Mouse (Mus musculus) right cerebral cortex, postnatal 36 days (tissue): Measurements from ENCODE around the gene Mast4.

Source experiments
- DNase-seq, 2 experiments: peaks; one replicate each; pipeline ENCODE4 v3.0.0; 2022; ENCODE audit warnings: low spot score in 2 of 2, mixed read lengths in 1 of 2

The Mast4 gene

DNA sequence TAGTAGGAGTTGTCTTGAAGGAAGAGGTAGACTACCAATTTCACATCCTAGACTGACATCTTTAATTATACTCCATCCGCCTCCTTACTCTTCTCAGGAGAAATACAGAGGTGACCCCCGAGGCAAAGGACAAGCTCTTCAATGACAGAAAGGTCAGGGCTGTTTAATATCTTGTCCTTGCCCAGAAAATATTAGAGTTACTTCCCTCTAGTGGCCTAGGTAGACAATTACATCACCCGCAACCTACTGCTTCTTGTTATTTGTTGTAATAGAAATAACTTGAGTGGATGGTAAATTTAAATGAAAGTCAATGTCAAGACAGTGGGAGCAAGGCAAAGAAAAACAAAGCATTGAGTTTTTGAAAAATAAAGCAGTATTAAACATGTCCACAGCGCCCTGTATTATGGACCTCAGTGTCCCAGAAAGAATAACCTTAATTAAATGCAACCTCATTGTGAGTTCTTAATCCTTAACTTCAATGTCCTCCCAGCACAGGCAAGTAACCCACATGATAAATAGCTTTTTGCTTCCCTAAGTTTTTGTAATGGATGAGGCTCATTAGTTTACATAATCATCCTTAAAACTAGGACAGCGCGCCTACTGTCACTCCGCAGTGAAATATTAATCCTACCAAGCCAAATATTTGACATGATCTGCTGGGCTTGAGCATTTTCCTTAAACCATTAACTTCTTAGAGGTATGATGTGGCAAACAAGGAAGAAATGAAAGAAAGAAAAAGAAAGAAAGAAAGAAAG, 408.3 kb downstream of the Mast4 start:
- DNase-seq, result no peak

DNA sequence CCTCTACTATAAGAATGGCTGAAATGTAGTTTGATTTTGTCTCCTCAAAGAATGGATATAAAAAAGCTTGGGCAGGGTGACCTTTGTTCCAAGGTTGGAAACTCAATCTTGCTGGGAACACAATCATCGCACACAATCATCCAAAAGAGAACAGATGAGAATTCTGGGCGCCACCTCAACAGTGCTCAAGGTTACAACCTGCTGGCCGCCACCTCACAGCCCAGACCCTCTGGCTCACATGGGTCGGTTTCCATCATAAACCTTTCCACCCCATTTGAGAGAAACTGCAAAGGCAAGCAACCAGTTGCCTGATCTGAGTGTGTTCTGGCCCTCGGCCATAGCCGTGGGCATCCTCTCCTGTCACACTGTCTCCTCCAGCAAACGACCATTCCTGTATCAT, 414.6 kb downstream of the Mast4 start:
- DNase-seq, result no peak

DNA sequence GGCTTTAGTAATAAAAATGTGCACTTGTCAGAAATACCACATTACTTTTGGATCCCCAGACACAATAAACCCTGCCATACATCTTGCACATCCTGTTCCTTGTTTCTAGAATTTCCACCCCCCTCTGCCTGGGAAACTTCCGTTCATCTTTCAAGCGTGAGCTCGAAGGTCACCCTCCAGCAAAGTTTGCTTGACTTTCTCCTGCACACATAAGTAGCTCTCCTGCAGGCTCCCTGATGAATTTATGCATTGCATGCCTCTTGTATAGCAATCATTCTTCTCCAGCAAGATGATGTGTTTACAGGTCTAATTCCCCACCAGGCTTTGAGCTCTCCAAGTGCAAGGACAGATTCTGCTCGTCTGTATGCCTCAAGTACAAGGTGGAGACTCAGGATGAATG, 415.7 kb downstream of the Mast4 start:
- no peak for DNase-seq

DNA sequence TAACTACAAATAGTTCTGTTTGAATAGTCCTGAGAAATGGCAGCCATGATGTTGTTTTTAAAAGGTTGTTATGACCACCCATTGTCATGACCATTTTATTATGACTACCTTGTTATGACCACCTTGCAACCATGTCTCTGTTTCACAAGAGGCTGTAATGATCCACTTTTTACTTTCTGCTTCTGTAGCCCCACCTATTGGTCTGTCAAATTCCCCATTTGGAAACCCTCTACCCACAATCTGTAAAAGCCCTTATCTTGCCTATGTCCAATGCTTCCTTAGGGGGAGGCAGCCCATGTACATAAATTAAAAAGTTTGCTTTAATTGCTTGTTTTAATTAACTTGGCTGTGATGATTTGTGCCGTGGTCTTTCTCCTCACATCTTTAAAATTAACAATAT, 419.0 kb downstream of the Mast4 start:
- DNase-seq, result no peak

DNA sequence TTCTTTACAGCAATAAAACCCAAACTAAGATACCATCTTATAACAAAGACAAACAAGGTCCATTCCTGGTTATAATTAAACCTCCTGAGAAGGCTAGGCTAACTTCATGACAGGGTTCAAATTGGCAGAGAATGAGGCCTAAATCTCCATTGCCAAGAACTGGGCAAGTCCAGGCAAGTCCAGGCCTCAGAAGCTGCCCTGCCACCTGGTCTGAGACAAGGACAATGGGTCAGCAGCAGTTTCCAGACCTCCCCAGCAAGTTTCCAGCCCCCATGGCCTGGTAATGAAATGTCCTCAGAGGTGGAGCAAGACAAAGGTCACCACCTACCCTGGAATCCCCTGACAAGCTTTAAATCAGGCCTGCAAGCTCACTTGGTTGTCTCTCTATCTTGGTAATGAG, 419.5 kb downstream of the Mast4 start:
- no peak for DNase-seq

DNA sequence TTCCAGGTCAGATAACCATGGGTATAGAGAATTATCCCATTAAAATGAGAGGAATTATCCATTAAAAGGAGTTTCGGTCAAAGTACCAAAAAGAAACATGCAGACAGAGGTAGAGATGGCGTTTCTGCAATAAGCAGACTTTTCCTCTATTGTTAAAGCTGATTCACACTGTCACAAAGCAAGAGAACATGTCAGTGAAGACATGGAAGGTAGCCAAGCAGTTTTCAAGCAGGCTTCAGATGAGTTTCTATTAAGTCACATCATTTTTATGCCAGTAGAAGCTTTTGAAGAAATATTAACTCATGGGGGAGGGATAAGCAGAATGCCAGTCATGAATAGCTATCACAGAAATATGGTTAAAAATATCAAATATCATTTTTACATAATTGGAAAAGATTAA, 420.4 kb downstream of the Mast4 start:
- no peak for DNase-seq

DNA sequence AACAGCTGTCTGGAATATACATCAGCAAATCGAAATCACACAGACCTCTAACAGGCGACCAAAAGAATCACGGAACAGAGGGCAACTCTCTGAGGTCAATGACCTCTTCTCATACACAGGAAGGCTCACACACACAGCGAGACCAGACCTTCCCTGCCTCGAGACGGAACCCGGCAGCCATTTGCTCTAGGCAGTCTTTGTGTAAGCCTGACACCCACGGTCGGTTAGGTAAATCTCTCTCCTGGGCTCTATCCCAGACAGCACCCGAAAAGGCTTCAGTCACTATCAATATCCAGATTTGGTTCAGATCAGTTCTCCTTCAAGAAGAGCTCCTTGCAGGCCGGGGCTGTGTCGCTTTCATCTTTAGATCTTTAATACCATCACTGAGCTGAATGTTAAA, 421.4 kb downstream of the Mast4 start:
- DNase-seq, result no peak

DNA sequence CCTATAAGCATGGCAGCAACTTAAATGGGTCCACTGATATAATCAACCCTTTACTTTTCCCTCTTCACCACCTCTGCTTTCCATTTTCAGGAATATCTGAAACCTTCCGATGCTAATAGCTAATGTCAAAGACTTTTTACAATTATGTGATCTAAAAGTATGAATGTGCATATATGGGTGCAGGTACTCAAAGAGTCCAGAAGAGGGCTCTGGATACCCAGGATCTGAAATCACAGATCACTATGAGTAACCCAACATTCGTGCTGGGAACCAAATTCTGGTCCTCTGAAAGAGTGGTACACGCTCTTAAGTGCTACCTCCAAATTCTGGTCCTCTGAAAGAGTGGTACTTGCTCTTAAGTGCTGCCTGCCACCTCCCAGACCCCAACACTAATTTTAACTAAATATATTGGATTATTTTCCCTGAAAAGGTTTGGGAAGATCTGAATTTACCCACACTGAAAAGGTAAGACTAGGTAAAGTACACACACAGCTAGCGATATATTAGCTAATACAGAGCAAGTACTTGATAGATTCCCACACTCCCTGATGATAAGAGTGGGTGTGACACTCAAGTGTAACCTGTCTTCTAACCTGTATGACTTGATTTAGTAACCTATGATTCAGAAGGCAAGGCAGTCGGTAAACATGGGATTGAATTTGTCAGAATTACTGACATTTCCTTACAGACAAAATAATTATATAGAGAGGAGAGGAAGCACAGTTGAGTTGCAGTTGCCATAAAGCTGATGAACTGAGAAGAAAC, 424.5 kb downstream of the Mast4 start:
- no peak for DNase-seq

DNA sequence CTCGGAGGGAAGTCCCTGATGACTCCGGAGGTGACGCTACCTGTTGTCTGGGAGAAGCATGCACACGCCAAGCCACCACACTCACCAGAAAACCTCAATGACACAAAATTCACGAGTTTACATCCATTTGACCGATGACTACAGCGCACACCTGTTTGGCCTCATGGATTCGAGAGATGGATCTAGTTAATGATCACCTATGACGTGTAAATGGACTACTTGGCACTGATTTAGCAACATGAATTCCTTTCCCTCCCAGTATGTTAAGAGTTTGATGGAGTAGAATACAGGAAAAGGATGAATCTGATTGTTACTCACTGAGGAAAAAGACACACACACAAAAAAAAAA, 427.7 kb downstream of the Mast4 start:
- DNase-seq, result no peak

DNA sequence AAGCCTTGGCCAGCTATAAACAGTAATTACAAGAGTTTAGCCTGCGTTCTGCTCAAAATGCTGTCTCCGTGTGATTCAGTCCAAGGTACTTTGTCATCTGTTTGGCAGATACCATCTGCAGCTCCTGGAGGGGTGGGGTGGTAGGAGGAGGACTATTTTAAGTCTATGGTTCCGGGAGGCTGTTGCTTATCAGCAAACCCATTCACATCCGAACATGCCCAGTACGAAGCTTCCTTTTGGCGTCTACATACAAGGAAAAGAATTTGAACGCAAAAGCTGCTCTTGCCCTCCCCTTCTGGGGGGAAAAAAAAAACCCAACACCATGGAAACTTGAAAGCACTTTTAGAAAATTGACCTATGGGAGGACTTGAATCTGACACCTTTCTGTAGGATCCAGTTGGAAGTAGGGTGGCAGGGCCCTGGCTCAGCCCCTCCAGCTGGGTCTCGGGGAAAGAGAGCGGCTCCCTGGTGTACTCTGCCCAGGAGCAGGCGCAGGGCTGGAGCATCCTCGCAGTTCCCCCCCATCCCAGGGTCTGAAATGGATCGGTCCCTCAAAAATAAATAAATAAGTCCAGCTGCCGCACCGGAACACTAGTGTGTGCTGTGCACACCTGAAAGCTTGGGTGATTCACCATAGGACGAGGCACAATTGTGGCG, 428.2 kb downstream of the Mast4 start:
- peak; percentile 67 to 80 for DNase-seq

DNA sequence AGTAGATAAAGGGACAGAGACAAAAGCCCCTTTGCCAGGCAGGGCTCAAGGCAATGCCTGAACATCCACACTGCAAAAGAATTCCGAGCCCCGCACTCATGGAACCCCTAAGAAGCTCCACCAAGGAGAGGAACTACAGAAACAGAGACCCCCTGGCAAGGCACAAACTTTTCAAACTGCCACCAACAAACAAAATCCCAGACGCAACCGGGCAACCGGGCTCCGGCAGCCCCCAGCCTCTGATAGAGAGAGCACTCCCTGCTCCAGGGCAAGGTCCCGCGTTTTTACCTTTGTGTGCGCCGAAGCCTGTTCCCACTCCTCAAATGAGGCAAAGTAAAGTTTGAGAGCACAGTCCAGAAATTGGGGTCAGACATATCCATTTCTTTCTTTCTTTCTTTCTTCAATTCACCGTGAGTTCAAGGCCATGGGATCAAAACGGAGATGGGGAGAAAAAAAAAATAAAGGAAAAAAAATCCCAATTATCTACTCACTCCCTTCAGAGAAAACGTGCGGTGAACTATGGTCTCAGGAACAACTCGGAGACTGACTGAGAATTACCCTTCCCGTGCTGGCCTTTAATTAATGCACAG, 428.8 kb downstream of the Mast4 start:
- no peak for DNase-seq

DNA sequence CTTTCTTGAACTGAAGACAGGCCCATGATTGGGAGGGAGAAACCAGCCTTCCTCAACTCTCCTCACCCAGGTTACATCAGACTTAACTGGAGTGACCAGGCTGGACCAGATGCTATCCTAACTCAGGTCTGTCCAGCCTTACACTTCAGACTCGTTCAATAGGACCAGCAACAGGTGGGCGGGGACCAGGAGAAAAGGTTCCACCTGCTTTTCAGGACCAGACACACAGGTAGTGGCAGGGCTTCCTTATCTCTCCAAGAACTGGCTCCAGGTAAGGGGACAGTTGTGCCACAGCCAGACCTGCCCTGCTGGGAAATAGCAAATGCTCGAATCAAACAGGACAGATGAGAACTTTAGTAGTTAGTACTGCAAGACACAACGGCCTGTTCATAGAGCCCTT, 430.6 kb downstream of the Mast4 start:
- no peak for DNase-seq

DNA sequence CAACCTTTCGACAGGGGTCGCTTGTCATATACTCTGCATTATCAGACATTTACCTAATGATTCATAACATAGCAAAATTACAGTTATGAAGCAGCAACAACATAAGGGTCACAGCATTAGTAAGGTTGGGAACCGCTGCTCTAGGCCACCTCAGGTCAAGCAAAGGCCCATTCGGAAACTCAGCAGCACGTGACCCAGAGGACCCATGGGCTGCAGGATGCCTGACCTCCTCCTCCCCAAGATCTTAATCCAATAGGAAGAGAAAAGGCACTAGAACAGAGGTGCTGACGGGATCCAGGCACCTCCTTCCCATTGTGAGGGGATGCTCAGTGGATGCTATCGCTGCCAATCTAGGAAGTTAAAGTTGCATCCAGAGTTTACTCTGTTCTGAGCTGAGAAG, 432.2 kb downstream of the Mast4 start:
- DNase-seq, result no peak

DNA sequence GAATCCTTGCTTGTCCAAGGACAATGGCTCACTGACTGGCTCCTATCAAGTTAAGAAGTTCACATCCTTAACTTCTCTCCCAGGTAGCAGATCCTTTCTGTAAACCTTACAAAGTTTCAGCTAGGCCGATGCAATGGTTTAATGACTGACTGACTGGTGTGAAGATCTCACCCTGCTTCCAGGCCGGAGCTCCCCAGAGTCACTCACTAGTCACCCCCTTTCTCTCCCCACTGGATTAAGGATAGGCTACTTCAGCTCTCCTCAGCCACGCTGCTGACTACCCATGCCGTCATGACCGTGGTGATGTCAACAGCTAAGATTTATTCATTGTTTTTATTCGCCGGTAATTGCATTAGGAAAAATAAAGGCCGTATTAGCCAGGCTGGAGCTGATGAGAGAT, 433.8 kb downstream of the Mast4 start:
- DNase-seq, result no peak

DNA sequence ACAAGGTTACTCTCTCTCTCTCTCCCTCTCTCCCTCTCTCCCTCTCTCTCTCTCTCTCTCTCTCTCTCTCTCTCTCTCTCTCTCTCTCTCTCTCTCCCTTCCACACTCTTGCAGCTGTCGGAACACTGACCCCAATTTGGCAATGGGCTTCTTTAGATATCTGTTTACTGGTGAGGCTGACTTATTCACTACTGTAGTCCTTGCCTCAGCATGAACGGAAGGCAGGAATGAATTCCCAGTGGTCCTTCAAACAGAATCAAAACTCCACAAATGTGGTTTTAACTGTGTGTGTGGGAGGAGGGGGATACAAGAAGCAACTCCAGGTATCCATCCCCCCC, 434.2 kb downstream of the Mast4 start:
- DNase-seq, result no peak

DNA sequence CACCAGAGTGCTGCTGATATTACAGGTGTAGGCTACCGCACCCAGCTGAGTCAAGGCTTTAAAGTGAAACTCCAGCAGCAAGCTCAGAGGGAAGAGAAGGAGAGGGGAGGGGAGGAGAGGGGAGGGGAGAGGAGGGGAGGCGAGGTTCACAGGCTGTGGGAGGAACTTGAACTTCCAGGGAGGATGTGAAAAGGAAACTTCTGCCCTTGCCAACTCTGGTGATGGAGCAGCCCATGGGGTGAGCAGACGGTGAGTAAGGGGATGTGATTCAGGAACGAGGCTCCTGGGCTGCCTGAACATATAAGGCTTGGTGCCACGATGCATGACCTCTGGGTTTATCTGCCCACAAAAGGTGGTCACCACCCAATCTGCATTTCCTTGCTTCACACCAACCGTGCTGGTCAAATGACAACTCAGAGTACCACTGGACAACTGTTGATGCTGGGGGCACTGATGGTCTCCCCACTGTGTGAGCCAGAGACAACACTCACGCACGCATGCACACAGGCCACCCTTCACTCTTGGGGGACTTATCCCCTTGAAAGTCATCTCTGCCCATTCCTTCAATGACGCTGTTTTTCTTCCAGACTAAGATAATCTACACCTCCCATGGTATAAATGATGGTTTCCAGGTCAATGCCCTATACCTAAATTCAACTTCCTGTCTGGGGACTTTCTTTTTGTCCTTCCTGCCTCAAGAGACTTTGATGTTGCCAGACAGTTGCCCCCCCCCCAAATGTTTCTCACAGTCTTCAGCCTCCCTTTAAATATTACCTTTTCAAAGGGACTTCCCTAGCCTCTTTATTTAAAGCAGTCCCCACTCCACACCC, 434.8 kb downstream of the Mast4 start:
- no peak for DNase-seq

DNA sequence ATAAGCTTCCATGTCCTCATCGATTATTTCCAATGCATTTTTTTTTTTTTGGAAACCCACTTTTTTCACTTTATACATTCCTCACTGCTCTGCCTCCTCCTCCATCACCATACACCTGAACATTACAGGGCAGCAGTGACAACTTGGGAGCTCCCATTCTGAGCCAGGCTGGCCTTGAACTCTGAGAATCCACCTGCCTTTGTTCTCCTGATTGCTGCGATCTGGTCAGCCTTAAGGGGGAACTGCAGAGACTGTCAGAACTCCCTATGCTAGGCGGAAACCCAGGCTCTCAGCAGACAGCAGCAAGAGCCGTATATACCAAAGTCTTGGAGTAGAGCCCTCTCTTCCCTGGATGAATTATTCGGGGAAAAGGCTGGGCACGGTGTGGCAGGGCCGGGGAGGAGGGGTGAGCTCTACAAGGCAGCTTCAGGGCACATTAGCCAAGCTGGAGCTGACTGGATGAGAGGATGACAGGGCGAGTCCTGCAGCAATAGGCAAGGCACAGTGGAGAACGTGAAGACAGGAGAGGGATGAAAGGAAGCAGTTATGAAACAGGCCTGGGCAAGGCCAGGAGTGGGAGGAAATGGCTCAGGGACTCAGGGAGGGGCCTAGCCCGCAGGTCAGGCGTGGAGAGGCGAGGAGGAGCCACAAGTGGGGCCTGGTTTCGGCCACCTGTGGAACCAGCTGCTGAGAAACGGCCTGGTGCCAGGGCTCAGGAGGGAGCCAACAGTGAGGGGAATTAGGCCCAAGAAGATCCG, 435.7 kb downstream of the Mast4 start:
- no peak for DNase-seq

DNA sequence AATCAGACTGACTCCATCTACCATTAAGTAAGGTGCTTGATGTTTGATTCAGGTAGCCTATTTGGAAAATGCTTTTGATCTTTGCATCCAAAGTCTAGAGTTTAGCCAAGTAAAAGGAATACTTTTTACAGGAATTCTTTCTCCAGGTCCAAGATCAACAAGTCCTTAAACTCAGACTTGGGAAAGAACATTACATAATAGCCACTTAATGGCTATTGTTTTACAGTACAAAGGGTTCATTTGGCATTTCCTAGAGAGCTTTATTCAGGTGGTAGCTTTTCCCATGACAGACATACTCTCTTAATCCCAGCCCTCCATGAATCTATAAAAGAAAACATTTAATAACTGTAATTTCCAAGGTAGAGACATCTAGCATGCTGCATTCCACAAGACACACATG, 438.0 kb downstream of the Mast4 start:
- DNase-seq, result no peak

DNA sequence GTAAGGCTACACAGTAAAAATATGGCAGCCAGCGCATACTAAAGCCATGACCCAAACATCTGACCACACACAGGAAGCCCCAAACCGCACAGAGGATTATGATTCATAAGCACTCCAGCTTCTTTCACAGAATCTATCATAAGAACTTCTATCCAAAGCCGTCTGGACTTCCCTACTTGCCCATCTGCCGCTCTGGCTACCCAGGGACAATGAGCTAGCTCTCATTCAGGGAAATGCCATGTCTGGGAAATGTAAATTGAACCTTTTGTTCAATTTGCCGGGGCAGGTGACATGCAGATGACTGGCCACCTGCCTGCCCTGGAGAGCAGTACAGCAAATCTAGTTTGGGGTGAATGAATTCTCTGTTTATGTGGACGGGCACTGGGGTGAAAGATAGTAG, 438.4 kb downstream of the Mast4 start:
- no peak for DNase-seq

DNA sequence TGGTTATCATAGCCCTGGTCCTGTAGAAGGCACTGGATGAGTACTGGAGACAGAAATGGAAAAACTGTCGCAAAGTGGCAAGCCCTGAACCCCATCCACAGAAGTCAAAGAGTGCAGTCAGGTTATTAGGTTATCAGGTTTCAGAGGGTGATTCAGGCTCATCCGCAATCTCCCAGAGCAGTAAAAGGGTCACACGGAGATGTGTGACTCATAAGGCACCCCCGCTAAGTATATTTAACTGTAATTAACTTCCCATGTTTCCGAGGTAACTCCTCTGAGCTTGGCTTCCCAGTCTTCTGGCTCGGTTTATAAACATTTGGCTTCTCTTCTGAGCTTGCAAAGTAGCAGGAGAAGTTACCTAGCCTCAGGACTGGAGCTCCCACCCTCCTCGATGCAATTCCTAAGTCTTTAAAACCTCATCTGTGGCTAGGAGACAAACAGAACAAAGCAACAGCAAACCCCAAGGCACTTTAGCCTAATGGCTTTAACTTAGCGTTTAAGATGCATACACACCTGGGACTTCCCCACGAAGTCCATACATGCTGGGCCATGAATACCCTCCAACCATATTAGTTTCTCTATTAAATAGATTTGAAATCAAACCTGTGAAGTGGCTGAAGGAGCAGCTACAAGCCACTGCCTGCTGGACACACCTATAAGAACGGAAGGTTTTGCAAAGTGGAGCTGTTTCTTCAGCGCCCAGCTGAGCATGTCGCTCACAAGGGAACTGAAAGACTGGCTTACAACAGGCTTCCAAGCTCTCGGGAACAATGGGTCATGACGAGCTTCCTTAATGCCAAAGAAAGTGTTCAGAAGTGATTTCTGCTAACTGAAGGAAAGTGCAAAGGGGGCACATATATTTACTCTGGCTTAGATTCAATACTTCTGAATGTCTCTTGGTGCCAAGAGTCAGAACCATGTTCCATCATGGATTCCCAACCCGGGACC, 439.7 kb downstream of the Mast4 start:
- no peak for DNase-seq
